Mouse (Mus musculus) forebrain, embryonic 14.5 days (tissue): Measurements from ENCODE around the gene Fam8a1. TPM values are rescaled to one million over a fixed set of nuclear protein-coding genes. Genes with fewer than 3 reads are reported as not detected.
A peak's percentile ranks its signal among the peaks of the same experiment; 100 is the strongest.

Experiments
- ATAC-seq: fragments of 200-750 bp; cut with Nextera tagmentation; 2 replicates; pipeline ENCODE4 v1.8.0; 2017; ENCODE audit warnings: mild to moderate bottlenecking, moderate library complexity
- DNase-seq: peaks from one replicate; pipeline ENCODE4 v3.0.0-alpha.2; 2015; ENCODE audit warnings: low spot score
- H3K27ac ChIP-seq: fragments of 300-500 bp; sonication (generic); 2 replicates; pipeline ENCODE4 v1.5.1; 2014; ENCODE audit warnings: low read depth, mild to moderate bottlenecking, control low read depth, low read length, moderate library complexity
- H3K27me3 ChIP-seq: fragments of 300-500 bp; sonication (generic); replicated peaks from 2 replicates; pipeline ENCODE4 v1.6.1; 2014; ENCODE audit warnings: low read length, control low read depth, mixed read lengths; ENCODE audit not compliant: control insufficient read depth, insufficient read depth
- H3K36me3 ChIP-seq: fragments of 300-500 bp; sonication (generic); 2 replicates; pipeline ENCODE4 v1.6.1; 2014; ENCODE audit warnings: low read length, control low read depth; ENCODE audit not compliant: control insufficient read depth, insufficient read depth
- H3K4me1 ChIP-seq: fragments of 300-500 bp; sonication (generic); 2 replicates; pipeline ENCODE4 v1.6.1; 2014; ENCODE audit warnings: antibody characterized with exemption, low read length, control low read depth; ENCODE audit not compliant: control insufficient read depth, insufficient read depth
- H3K4me2 ChIP-seq: fragments of 300-500 bp; sonication (generic); 2 replicates; pipeline ENCODE4 v1.6.1; 2014; ENCODE audit warnings: mild to moderate bottlenecking, control low read depth, low read length
- H3K4me3 ChIP-seq: fragments of 300-500 bp; sonication (generic); 2 replicates; pipeline ENCODE4 v1.5.1; 2014; ENCODE audit warnings: low read depth, low read length, control low read depth
- H3K9ac ChIP-seq: fragments of 300-500 bp; sonication (generic); 2 replicates; pipeline ENCODE4 v1.6.1; 2014; ENCODE audit warnings: mild to moderate bottlenecking, low read length, control low read depth, moderate library complexity
- H3K9me3 ChIP-seq: fragments of 300-500 bp; sonication (generic); replicated peaks from 2 replicates; pipeline ENCODE4 v1.6.1; 2016; ENCODE audit warnings: low read length, control low read depth, mixed read lengths; ENCODE audit not compliant: control insufficient read depth
- WGBS: fragments of 180-500 bp; shearing (Covaris S2); extraction: QIAGEN DNeasy Blood & Tissue Kit; methylation state at CpG from one replicate; pipeline ENCODE4 v1.1.7; 2014; 5-methylcytosine and 5-hydroxymethylcytosine counted together
- polyA plus RNA-seq: library from polyadenylated mRNA; unstranded; fragments of >200 nt; fragmentation: Nextera tagmentation; extraction: Ambion mirVana; gene quantifications from 2 replicates; pipeline ENCODE4 v1.2.1, GENCODE M21; 2014

The Fam8a1 gene
- polyA plus RNA-seq, 1 experiment from 2014 or later: 14.9 TPM

DNA sequence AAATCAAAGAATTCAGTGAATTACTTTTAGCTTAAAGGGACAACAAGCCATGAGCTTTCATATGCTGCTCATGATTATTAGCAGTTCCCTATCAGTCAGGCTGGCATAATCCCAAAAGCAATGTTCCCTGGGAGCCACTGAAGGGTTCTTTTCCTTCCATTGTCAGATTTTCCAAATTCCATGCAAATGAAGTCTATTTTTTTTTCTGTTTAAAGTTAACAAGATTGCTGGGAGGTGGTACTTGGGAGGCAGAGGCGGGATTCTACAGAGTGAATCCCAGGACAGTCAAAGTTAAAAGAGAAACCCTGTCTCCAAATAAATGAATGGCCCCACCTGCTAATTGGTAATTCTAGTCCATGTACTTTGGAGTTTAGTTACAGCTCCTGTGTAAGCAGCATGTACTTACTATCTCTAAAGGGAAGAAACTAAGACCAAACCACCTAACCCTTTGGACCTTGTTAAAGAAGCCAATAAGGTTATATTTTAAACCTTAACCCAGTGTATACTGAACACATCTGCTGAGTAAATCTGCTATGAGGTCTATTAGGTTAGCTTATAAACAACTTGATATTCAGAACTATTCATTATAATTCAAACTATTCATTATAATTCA lies 26.1 kb downstream of the Fam8a1 start:
- DNase-seq: peak; percentile 27
- 38% methylated on average over 1 of the region's 1 CpGs for WGBS

DNA sequence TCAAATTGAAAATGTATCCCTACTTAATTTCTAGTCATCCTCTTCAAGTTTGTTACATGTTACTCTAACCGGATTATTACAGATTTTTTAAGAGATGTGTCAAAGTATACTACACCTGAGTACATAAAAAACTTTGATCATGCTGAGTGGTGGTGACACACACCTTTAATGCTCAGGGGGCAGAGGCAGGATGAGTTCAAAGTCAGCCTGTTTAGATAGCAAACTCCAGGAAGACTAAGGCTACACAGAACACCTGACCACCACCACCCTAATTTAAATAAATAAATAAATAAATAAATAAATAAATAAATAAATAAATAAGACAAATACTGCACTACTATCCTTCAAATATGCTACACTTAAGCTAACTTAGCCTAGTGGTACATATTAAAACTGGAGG lies 26.6 kb downstream of the Fam8a1 start:
- 91% methylated on average over 1 of the region's 1 CpGs for WGBS
- no peak overlapping the region for H3K9ac ChIP-seq
- DNase-seq: no peak
- H3K36me3 ChIP-seq: peaks cover 45% of the 10 kb centered on the region
- no peak overlapping the region for H3K4me3 ChIP-seq
- no peak overlapping the region for H3K27ac ChIP-seq
- no peaks in the 10 kb centered on the region for H3K27me3 ChIP-seq
- H3K9me3 ChIP-seq: no peaks in the 10 kb centered on the region
- H3K4me2 ChIP-seq: no peak overlapping the region
- 0 out of 2 replicates have a peak, but pooled peaks cover 3% of the 10 kb centered on the region for H3K4me1 ChIP-seq
- no peak for ATAC-seq

More for the DNA sequence above, 26.1 kb downstream of the Fam8a1 start:
- Histone ChIP-seq H3K27ac (no peak overlapping the region), H3K9me3 (no peaks in the 10 kb centered on the region), H3K4me3 (no peak overlapping the region), H3K36me3 (peaks cover 48% of the 10 kb centered on the region), H3K9ac (no peak overlapping the region), H3K4me1 (0 out of 2 replicates have a peak, but pooled peaks cover 3% of the 10 kb centered on the region), H3K4me2 (no peak overlapping the region), H3K27me3 (no peaks in the 10 kb centered on the region)
- ATAC-seq: no peak

GRCm38 (mm10) chr13:46696788-46697187 lies 27.5 kb downstream of the Fam8a1 start:
- Histone ChIP-seq H3K9ac (no peak overlapping the region), H3K27ac (no peak overlapping the region), H3K4me3 (no peak overlapping the region), H3K9me3 (no peaks in the 10 kb centered on the region), H3K27me3 (no peaks in the 10 kb centered on the region), H3K36me3 (peaks cover 46% of the 10 kb centered on the region), H3K4me1 (0 out of 2 replicates have a peak, but pooled peaks cover 3% of the 10 kb centered on the region), H3K4me2 (no peak overlapping the region)
- DNase-seq (no peak), ATAC-seq (no peak)
- 85% methylated on average over 2 of the region's 2 CpGs for WGBS

DNA sequence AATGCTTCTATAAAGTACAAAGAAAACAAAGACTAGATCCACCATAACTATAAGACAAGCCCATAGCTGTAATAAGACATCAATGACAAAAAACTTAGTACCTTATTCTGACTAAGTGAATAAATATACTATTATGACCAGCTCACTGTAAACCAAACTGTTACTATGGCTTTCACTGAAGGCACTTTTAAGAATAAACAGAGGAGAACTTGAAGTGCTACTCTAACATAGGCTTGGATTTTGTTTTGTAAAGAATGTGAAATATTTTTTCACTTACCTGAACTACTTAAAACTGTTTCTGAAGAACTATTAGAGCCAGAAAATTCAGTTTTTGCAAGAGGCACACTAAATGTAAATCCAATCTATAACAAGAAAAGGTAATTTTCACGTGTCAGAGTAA lies 30.1 kb downstream of the Fam8a1 start:
- no peak for ATAC-seq
- no peaks in the 10 kb centered on the region for H3K9me3 ChIP-seq
- 92% methylated on average over 1 of the region's 1 CpGs for WGBS

DNA sequence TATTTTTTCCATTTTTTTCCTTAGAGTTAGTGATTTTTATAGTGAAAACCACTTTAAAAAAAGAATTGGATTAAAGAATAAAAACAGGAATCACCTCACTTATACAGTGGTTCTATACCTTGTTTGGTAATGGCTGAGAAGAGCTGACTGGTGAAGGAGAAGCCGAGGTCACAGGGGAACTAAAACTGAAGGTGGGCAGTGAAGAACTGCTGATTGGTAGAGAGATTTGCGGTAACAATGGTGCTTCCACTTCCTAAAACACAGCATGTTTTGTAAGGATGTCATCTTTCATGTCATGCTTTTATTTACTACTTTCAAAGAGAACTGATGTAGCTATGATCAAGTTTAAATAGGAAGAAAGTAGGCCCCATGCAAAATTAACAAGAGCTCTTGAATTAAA lies 32.2 kb downstream of the Fam8a1 start:
- Histone ChIP-seq H3K27ac (no peak overlapping the region), H3K4me2 (no peak overlapping the region), H3K36me3 (peaks cover 39% of the 10 kb centered on the region), H3K9ac (no peak overlapping the region), H3K9me3 (no peaks in the 10 kb centered on the region), H3K4me1 (no peaks in the 10 kb centered on the region), H3K27me3 (no peaks in the 10 kb centered on the region), H3K4me3 (no peak overlapping the region)
- ATAC-seq: no peak
- no peak for DNase-seq
- WGBS: 89% methylated on average over 2 of the region's 2 CpGs

More for the DNA sequence above, 30.1 kb downstream of the Fam8a1 start:
- no peaks in the 10 kb centered on the region for H3K27me3 ChIP-seq
- H3K4me3 ChIP-seq: no peak overlapping the region
- H3K9ac ChIP-seq: no peak overlapping the region
- H3K36me3 ChIP-seq: peaks cover 46% of the 10 kb centered on the region
- no peak overlapping the region for H3K4me2 ChIP-seq
- H3K4me1 ChIP-seq: 0 out of 2 replicates have a peak, but pooled peaks cover 3% of the 10 kb centered on the region
- DNase-seq: no peak
- H3K27ac ChIP-seq: no peak overlapping the region

DNA sequence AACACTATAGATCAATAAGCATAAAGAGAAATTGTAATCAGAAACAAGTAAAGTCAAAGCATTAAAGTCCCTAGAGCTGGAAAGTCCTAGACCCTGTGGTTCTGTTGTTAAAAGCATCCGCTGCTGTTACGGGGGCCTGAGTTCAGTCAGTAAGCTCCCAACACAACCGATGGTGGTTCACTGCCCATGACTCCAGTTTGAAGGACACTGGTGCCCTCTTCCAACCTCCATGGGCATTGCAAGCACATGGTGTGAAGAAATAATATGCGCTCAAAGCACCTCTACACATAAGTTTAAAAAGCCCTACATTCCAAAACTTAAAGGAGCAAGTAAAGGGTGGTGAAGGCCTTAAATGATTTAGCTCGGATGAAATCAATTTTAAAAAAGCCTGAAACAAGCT lies 33.8 kb downstream of the Fam8a1 start:
- H3K27me3 ChIP-seq: no peaks in the 10 kb centered on the region
- H3K36me3 ChIP-seq: peaks cover 34% of the 10 kb centered on the region
- no peaks in the 10 kb centered on the region for H3K4me1 ChIP-seq
- H3K9ac ChIP-seq: no peak overlapping the region
- no peak overlapping the region for H3K4me3 ChIP-seq
- no peaks in the 10 kb centered on the region for H3K9me3 ChIP-seq
- H3K4me2 ChIP-seq: no peak overlapping the region
- DNase-seq (peak; percentile 14), ATAC-seq (no peak)
- H3K27ac ChIP-seq: no peak overlapping the region
- WGBS: 82% methylated on average over 5 of the region's 5 CpGs

GRCm38 (mm10) chr13:46713486-46713885 lies 44.2 kb downstream of the Fam8a1 start:
- DNase-seq: no peak

GRCm38 (mm10) chr13:46715976-46716639 lies 46.8 kb downstream of the Fam8a1 start:
- no peak for DNase-seq
- Histone ChIP-seq H3K9ac (no peak overlapping the region), H3K36me3 (peaks cover 38% of the 10 kb centered on the region), H3K4me1 (no peaks in the 10 kb centered on the region), H3K27ac (no peak overlapping the region), H3K4me3 (no peak overlapping the region), H3K4me2 (no peak overlapping the region), H3K27me3 (no peaks in the 10 kb centered on the region), H3K9me3 (no peaks in the 10 kb centered on the region)
- 86% methylated on average over 3 of the region's 3 CpGs for WGBS
- no peak for ATAC-seq

More at GRCm38 (mm10) chr13:46713486-46713885, 44.2 kb downstream of the Fam8a1 start:
- Histone ChIP-seq H3K36me3 (peaks cover 55% of the 10 kb centered on the region), H3K27me3 (no peaks in the 10 kb centered on the region), H3K9ac (no peak overlapping the region), H3K4me3 (no peak overlapping the region), H3K4me2 (no peak overlapping the region), H3K9me3 (no peaks in the 10 kb centered on the region), H3K4me1 (no peaks in the 10 kb centered on the region), H3K27ac (no peak overlapping the region)
- no peak for ATAC-seq
- 91% methylated on average over 5 of the region's 5 CpGs for WGBS

DNA sequence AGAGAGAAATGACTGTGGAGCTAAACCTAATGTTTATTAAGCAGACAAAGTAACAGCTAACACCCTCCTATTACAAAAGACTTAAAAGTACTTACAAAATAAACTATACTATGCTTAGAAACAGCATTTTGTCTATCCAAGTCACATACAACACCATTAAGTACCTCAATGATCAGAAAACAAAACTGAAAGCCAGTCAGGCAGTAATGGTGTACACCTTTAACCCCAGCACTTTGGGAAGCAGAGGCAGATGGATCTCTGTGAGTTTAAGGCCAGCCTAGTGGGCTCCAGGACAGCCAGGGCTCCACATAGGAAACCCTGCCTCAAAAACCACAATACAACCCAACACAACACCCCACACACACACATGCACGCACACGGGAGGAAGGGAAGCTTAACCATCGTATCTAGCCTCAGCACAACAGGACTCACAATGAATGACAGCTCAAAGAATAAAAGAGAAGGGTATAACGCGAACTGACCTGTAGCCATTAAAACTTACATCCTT lies 49.6 kb downstream of the Fam8a1 start:
- 69% methylated on average over 5 of the region's 5 CpGs for WGBS

More for the DNA sequence above, 49.6 kb downstream of the Fam8a1 start:
- Histone ChIP-seq H3K36me3 (peaks cover 17% of the 10 kb centered on the region), H3K4me1 (no peaks in the 10 kb centered on the region), H3K4me2 (no peak overlapping the region), H3K9me3 (no peaks in the 10 kb centered on the region), H3K27ac (no peak overlapping the region), H3K4me3 (no peak overlapping the region), H3K9ac (no peak overlapping the region), H3K27me3 (no peaks in the 10 kb centered on the region)
- ATAC-seq (no peak), DNase-seq (no peak)
